Mouse (Mus musculus) megakaryocyte-erythroid progenitor cell, adult 5-6 weeks (primary cell): ENCODE data around the gene Nub1. TPM values are rescaled to one million over a fixed set of nuclear protein-coding genes. Genes with fewer than 3 reads are reported as not detected.
A peak's percentile ranks its signal among the peaks of the same experiment; 100 is the strongest.

Source experiments
- ATAC-seq: replicated peaks from 2 replicates; pipeline ENCODE4 v1.8.0; 2016; ENCODE audit warnings: mild to moderate bottlenecking, inconsistent platforms; ENCODE audit not compliant: severe bottlenecking, poor library complexity, low FRiP score, low TSS enrichment
- total RNA-seq, 2 experiments: library from RNA; stranded (forward) in 1 of 2; stranded (reverse) in 1 of 2; fragments of 200-1000, 215-1000 nt in 1 of 2; fragments of >200 nt in 1 of 2; fragmentation: Nextera tagmentation in 1 of 2; gene quantifications; 2 replicates each; pipeline ENCODE4 v1.2.3; 2014 to 2017

The Nub1 gene
- total RNA-seq, 2 experiments from 2014 or later, result 22.4 to 24.3 TPM

DNA sequence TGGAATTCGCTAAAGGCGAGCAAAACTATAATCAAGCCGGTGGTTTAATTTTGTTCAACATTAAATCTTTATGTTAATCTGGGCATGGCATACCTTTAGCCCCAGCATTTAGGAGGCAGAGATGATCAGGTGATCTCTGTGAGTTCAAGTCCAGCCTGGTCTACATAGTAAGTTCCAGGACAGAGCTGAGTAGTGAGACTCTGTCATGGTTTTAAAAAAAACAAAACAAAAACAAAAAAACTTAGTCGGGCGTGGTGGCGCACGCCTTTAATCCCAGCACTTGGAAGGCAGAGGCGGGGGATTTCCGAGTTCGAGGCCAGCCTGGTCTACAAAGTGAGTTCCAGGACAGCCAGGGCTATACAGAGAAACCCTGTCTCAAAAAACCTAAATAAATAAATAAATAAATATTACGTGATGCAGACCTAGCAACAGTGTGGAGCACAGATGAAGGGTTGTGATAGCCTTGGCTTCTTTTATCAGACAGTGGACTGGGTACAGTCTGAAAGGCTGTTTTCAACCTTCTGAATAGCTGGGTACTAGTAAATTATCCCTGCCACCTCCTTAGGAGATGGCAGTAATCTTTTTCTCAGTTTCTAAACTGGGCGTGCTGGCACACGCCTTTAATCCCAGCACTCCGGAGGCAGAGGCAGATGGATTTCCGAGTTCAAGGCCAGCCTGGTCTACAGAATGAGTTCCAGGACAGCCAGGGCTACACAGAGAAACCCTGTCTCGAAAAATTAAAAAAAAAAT is 1.5 kb downstream of the Nub1 start:
- peak; percentile 35; the same call in 1 of the 2 replicates for ATAC-seq

DNA sequence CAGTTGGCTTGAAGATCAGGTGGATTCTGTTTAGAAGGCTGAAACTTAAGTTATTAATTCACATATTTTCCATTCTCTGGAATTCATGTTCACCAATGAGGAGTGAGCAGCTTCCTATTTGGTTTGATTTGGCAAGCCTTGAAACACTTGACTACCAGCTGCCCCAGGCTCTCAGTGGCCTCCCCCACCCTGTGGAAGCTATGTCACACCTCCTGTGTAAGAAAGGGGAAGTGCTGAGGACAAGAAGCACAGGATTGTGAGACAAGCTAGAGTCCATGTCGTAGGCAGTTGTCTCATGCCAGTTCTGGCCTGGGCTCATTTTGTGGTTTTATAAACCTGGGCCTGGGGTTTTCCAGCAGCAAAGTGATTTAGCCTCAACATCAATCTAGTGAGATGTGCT is 2.4 kb downstream of the Nub1 start:
- ATAC-seq, result no peak

DNA sequence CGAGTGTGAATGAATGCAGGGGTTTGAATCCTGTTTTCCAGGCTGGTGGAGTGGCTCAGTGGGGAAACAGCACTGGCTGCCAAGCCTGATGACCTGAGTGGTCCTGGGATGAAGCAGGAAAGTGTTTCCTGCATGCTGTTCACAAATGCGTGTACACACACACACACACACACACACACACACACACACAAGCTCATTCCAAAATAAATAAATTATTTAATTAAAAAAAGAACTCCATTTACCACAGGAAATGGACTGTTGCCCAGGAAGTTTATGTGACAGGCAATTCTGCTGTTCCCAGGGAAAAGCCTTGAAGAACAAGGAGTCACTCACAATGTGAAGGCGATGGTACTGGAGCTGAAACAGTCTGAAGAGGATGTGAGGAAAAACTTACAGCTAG is 11.4 kb downstream of the Nub1 start:
- no peak for ATAC-seq

DNA sequence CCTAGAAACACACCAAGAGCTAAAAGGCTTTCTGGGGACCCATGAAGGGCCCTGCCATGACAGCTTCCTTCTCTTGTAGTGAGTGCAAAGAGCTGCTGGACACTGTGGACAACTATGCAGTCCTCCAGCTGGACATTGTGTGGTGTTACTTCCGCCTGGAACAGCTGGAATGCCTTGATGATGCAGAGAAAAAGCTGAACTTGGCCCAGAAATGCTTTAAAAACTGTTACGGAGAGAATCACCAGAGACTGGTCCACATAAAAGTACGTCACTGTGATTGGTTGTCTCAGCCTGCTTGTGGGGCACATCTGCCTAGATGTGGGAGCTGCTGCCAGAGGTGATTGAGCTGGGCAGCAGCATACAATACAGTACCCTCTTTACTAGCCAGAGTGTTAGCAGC is 15.9 kb downstream of the Nub1 start:
- ATAC-seq, result no peak

DNA sequence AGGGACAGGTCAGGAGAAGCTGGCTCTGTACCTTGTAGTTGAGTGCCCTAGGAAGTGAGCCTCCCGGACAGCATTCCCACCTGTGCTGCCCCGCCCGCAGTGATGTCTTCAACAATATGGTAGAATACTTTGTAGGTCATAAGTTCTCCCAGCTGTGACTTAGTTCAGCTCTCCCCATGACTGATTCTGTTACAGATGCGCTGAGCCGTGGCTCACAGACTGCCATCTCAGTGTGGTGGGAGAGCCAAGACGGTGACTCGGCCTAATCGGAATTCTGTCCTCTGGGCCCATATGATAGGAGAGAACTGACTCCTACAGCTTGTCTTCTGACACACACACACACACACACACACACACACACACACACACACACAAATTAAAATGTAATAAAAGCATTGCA is 19.3 kb downstream of the Nub1 start:
- ATAC-seq, result no peak

DNA sequence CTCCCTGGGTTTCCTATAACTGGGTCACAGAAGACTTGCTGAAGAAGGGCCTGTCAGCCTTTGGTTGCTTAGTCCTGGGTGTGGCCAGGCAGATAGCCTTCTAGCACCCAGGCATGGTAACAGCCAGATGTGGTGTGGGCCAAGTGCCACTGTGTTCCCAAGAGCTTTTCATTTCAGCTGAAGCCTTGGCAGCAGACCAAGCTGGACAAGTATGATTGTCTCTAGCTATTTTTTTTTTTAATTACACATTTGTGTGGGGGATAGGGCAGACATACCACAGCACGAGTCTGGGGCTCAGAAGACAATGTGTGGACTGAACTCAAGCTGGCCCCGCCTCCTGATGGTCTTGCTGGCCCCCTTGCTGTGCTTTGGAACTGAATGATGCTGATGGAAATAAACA is 24.6 kb downstream of the Nub1 start:
- no peak for ATAC-seq

DNA sequence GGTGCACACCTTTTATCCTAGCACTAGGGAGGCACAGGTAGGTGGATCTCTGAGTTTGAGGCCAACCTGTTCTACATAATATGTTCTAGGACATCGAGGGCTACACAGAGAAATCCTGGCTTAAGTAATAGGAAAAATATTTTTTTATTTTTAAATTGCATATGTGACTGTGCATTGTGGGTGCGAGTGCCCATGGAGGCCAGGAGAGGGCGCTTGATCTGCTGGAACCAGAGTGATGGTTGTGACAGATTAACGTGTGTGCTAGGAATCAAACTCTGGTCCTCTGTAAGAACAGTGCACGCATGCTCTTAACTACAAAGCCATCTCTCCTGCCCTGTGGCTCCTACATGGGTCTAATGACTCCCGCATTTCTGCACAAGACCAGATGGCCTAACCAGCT is 26.3 kb downstream of the Nub1 start:
- ATAC-seq, result no peak

DNA sequence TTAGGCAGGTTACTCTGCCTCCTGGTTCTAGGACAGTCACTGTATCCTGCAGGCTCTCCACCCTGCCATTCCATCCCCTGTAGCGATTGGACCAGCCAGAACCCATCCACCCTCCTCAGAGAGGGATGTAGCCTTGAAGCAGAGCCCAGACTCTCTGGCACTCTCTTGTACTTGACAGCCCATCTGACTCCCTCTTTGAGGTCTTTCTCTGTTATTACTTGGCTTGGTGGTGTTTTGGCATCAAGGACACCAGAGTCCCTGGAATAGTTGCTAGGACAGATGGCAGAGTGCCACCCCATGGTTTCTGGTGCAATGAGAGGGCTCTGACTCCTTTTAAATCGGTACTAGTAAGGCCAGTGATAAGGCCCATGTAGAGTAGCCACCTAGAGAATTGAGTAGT is 27.9 kb downstream of the Nub1 start:
- no peak for ATAC-seq

DNA sequence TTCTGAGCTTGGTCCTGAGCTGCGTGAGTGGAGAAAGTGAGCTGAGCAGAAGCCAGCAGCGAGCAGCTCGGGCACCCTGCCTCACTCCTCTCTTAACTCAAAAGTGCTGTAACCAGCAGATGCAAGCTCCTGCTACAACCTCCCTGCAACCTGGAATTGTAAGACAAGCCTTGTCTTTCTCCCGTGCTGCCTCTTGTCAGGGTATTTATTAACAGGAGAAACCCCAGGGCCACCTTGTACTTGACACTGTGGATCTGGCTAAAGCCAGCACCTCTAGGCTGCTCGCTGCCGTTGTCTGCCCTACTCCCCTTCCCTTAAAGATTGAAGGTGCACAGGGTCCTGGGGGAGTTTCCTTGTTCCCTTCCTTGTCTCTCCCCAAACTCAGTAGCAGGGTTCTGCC is 28.7 kb downstream of the Nub1 start:
- no peak for ATAC-seq

DNA sequence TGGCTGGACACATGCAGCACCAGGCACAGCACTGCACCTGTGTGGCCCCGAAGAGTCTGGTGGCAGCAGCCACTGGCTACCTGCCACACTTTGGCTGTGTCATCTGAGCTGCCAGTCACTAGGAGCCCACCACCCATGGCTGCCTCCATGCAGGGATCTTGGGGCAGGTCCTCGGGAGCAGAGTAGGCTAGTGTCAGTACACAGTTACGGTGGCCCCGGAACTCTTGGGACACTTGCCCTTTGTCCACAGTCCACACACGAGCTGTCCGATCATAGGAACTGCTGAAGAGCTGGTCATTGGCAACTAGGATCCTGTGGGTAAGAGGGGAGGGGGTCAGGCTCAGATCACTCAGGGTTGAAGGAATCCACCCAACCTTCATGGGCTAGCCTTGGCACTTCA is 32.7 kb downstream of the Nub1 start:
- ATAC-seq, result no peak

DNA sequence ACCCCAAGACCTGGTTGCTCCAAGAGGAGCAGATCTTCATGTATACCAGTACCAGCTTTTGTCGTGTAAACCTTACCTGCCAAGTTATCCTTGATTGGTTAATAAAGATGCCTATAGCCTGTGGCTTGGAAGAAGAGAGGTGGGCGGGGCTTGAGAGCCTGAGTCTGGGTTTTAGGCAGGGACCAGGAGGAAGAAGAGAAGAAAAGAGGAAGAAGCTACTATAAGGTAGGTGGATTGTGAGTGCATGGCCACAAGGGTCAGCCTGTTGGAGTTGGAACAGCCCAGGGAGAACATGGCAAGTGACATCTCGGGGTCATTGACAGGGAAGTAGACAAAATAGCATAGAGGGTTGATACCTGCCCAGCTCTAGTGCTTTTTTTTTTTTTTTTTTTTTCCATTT is 34.5 kb downstream of the Nub1 start:
- ATAC-seq, result no peak

DNA sequence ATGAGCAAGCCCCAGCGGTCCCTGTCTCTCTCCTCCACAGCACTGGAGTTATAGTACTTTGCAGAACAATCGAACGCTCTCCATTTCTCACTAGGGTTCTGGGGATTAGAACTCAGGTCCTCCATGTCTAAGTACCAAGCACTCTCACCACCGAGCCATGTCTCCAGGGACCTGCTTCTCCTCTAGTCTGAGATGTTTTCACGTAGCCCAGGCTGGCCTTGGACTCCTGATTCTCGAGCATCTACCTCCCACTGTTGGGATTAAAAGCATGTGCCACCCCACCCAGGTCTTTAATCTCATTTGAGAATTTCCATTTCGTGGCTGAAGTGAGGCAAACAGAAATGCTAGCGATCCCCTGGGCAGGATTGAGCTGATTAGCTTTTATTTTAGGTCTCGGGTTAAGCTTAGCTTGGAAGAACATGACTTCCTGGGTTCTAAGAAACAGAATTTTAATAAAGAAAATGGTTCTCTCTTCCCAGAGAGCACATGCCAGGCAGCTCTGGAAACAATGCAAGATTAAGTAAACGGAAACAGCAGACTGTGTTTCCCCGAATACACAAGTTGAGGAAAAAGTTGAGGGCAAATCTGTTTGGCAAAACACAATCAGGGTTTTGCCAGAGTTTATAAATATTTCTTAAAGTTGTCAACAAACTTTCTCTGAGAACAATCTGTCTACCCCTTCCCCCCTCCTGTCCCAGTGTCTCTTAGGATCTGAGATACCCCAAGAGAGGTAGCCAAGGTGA is 38.4 kb downstream of the Nub1 start:
- ATAC-seq, result no peak

DNA sequence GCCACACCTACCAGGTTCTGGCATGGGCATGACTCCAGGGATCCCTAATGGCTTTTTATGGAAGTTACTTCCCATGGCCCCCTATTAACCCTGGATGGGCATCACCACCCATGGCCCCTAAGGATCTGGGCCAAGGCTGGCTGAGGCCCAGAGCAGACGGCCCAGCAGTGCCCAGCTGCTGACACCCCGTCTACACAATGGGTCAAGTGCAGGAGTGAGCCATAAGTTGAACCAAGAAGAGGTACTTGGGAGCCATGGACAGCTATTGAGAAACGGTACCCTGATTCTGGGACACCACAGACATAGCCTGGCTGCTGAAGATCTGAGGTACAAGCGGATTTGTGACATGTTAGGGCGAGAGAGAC is 38.9 kb downstream of the Nub1 start:
- ATAC-seq, result no peak

DNA sequence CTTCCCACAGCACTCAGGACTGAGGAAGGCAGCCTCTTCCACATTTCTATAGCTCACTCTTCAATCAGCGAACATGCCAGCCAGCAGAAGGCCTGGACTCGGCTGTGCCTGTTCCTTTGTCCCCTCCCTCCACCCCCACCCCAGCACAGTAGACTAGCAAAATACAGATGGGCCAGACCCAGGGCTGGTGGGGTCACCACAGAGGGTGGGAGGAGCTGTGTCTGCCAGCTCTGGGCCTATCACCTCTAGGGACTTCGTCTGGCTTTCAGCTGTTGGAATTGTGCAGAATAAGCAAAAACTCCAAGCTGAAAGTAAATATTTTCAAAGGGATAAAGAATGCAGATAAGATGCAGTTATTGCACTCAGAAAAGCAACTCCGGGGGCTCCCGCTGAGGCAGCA is 39.5 kb downstream of the Nub1 start:
- no peak for ATAC-seq

DNA sequence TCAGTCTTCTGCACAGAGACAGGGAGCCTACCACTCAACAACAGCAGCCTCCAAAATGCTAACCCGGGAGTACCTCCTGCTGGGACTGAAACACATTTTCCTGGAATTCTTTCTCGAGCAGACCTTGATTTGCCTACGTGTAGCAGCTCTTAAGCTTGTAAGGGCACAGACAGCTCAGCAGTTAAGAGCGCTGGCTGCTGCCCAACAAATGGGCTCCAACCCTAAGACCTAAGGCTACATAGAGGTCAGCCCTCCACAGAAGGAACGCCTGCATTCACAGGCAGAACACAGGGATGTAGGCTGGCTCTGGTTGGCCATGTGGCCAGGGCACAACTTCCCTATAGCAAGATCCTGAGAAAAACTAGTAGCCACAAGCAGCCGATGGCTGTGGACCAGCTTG is 40.6 kb downstream of the Nub1 start:
- no peak for ATAC-seq

DNA sequence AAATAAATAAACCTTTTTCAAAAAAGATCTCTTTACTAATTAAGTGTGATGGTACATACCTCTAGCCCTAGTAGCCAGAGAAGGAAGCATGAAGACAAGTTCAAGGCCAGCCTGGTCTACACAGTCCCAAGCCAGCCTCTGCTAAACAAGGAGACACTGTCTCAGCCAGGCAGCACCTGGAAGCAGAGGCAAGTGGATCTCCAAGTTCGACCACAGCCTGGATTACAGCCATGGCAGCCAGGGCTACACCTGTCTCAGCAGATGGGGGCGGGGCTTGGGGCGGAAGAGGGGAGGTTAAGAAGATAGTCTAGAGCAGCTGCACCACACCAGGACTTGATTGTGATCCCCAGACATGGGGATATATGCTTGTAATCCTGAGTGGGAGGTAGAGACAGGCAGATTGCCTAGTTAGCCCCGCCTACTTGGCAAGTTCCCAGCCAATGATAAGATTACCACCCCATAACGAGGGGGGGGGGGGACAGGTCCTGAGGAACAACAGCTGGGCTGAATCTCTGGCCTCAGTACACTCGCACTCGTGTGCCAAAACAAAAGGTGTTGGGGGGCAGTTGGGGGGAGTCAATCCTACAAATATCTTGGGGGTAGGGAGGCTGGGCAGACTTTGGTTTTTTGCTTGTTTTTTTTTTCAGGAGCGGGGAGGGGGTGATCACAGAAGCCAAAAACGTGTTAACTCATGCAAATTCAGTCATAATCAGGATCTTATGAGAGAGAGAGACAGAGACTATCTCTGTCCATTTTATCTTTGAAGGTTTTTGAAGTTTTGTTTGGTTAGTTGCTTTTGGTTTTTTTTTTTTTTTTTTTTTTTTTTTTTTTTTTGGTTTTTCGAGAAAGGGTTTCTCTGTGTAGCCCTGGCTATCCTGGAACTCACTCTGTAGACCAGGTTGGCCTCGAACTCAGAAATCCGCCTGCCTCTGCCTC is 41.8 kb downstream of the Nub1 start:
- peak; percentile 27; the same call in 1 of the 2 replicates for ATAC-seq

DNA sequence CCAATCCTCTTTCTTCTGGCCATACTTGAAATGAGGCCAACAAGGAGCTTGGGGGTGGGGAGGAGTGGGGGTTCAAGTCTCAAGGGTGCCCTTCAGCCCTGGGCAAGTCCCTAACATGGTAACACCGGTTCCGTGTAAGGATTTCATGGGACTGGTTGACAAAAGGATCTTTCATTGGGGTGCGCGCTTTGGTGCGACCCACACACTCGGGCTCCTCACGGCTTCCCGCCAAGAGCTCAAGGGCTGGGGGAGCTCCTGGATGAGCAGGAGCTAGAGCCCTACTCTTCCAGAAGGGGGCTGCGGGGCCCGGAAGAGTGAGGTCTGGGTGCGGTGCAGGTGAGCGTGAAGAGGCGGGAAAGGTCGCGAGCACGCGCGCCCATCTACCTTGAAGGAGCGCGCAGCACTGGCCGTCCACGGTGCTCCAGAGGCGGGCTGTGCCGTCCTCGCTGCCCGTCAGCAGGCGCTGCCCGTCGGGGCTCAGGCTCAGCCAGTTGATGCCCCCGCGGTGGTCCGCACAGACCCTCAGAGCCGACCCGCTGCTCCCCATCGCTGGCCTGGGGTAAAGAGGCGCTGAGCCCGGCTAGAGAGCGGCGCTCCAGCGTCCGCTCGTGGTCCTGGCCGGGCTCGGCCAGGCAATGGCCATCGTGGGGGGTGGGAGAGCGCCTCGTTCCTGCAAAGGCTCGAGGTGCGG is 44.6 kb downstream of the Nub1 start:
- no peak for ATAC-seq

DNA sequence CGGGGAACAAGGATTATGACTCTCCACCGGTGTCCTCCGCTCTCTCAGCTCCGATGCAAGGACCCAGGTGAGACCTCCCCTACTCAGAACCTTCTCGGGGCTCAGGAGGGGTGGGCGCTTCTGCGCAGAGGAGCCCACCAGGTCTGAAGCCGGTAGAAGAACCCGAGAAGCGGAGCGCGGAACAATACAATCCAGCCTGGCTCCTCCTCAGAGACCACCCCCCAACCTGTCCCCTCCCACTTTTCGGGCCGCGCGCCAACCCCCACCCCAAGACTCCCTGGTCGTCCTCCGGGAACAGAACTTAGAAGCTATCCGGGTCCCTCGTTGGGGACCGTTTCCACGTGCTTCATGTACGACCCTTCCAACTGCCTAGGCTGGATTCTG is 45.1 kb downstream of the Nub1 start, which contains the start of gene Wdr86:
Gene Wdr86 (minus strand): TSS at position 240 of the 384 bp plus-strand sequence.
- ATAC-seq, result no peak

DNA sequence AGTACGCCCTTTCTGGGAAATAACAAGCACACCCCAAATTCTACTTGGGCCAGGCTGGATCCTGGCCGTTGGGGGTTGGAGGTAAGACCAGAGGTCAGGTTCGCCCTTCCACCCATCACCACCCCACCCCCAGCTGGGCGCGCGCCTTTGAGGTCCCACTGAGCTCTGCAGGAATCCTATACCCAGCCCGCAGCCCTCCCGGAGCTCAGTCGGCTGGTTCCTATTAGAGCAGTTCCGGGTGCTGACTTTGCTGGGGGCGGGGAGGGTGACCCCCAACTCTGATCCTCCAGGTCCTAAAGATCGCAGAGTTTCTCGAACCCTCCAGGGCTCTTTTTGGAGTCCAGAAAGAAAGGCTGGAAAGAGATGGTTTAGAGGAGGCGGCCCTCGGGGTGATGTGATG is 45.7 kb downstream of the Nub1 start:
- ATAC-seq, result no peak

DNA sequence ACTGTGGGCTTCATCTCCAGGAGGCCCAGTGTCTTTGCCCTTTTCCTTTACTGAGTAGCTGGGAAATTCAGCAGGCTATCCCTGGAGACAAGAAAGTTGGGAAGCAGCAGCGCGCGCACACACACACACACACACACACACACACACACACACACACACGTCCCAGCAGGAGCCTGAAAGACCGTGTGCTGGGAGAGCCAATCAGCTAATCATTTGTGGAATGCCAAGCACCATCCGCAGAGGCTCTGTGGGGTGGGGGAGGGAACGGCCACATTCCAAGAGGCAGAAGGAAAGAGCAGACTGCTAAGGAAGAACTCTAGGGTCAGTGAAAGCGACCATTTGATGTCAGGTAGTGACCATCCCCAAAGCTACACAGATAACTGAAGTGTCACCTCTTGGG is 47.8 kb downstream of the Nub1 start:
- no peak for ATAC-seq
